ENCODE assay signal across 16 mouse cellular contexts in the genomic region with DNA sequence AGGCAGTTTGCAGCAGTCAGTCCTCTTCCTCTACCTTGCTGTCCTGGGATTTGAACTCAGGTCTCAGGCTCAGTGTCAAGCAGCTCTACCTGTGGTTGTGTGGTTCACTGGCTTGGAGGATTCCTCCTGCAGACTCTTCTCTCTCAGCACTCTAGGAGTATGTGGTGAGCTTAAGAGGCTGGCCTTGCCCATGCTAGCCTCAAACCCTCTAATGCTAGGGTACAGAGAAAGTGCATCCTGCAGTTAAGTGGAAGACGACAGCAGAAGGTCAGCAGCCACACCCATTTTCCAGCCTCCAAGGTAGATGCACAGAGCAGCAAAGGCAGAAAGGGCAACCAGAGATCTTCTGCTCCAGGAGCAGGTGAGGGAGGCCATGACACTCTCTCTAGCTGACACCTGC.
"Had no signal": no experiment of that assay in that cellular context is flagged by ENCODE, and none has a peak within 500 bp of the region (broad histone marks: within the 10 kb centered on the region; RNA-seq: fewer than 3 reads in every experiment).

No protein-coding gene starts in this region.

- H3K27ac ChIP-seq: lung, embryonic 15.5 days; macrophage; midbrain, embryonic 13.5 days; midbrain, embryonic 15.5 days; neural tube, embryonic 12.5 days had no signal

- H3K27me3 ChIP-seq: lung, embryonic 15.5 days; megakaryocyte, embryonic 14.5 days; midbrain, embryonic 13.5 days; midbrain, embryonic 15.5 days; neural tube, embryonic 12.5 days; stomach, embryonic 15.5 days had no signal

- H3K9me3 ChIP-seq: lung, embryonic 15.5 days; megakaryocyte, embryonic 14.5 days; midbrain, embryonic 13.5 days; midbrain, embryonic 15.5 days; neural tube, embryonic 12.5 days; stomach, embryonic 15.5 days had no signal

- H3K36me3 ChIP-seq: lung, embryonic 15.5 days; midbrain, embryonic 13.5 days; midbrain, embryonic 15.5 days; neural tube, embryonic 12.5 days; stomach, embryonic 15.5 days had no signal

- DNase-seq: liver, postnatal 0 days; lung, adult 2 months; lung, postnatal 14 days; lung, postnatal 36 days; right cerebral cortex, postnatal 14 days; thymus, adult 2 months; thymus, postnatal 25 days; thymus, postnatal 4 days had no signal

- H3K4me3 ChIP-seq: lung, embryonic 15.5 days; megakaryocyte, embryonic 14.5 days; midbrain, embryonic 13.5 days; midbrain, embryonic 15.5 days; neural tube, embryonic 12.5 days; stomach, embryonic 15.5 days had no signal

- H3K4me2 ChIP-seq: lung, embryonic 15.5 days; midbrain, embryonic 11.5 days; midbrain, embryonic 13.5 days; midbrain, embryonic 15.5 days; neural tube, embryonic 12.5 days; stomach, embryonic 15.5 days had no signal

- H3K9ac ChIP-seq: liver, postnatal 0 days; lung, embryonic 15.5 days; midbrain, embryonic 13.5 days; midbrain, embryonic 15.5 days; neural tube, embryonic 12.5 days; stomach, embryonic 15.5 days had no signal

- ATAC-seq: liver, postnatal 0 days; midbrain, embryonic 13.5 days; midbrain, embryonic 15.5 days had no signal

- H3K4me1 ChIP-seq: lung, embryonic 15.5 days; megakaryocyte, embryonic 14.5 days; midbrain, embryonic 15.5 days; neural tube, embryonic 12.5 days; stomach, embryonic 15.5 days had no signal
